Mouse (Mus musculus) left cerebral cortex, adult 8-10 months (tissue): ENCODE results near the gene Mrpl37. TPM values are rescaled to one million over a fixed set of nuclear protein-coding genes. Genes with fewer than 3 reads are reported as not detected.
A peak's percentile ranks its signal among the peaks of the same experiment; 100 is the strongest.

ENCODE experiments used
- DNase-seq, 2 experiments: peaks; one replicate each; pipeline ENCODE4 v3.0.0; 2022; ENCODE audit warnings: low spot score in 2 of 2
- total RNA-seq, 4 experiments: library from RNA; stranded (reverse); gene quantifications; 2 replicates each; pipeline ENCODE4 v1.2.4; 2022

Mrpl37 gene
- total RNA-seq, 4 experiments from 2014 or later: 53.4 to 58.6 (median 58.2) TPM

DNA sequence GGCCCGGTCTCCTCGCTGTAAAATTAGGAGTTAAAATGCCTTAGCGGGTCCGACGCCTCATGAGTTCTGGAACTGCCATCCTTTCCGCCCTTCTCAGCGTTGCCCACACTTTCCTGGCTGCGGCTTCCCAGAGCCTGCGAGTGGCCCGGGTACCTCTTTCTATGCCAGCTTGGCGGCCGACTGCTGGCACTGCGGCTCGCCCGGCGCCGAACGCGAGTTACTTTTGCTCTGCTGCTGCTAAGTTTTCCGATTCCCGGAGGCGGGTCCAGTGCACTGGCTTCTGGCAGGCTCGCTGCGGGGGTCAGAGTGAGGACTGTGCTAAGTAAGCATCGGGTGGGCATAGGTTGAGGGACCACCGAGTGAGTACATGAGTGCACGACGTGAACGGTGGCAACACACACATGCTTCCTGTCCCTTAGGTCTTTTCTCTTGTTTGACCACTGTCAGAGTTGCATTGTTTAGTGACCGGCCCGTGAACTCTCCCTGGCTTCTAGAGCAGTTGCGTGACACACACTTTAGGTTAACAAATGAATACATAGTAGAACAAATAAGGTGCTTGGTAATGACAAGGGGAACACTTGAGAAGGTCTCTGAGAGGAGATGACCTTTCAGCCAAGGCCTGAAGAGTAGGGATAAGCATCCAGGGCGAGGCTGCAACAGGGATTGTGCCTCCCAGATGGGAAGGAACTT lies 628 bp upstream of the Mrpl37 start:
- DNase-seq: peak in 1 of 2 experiments; percentile 30

DNA sequence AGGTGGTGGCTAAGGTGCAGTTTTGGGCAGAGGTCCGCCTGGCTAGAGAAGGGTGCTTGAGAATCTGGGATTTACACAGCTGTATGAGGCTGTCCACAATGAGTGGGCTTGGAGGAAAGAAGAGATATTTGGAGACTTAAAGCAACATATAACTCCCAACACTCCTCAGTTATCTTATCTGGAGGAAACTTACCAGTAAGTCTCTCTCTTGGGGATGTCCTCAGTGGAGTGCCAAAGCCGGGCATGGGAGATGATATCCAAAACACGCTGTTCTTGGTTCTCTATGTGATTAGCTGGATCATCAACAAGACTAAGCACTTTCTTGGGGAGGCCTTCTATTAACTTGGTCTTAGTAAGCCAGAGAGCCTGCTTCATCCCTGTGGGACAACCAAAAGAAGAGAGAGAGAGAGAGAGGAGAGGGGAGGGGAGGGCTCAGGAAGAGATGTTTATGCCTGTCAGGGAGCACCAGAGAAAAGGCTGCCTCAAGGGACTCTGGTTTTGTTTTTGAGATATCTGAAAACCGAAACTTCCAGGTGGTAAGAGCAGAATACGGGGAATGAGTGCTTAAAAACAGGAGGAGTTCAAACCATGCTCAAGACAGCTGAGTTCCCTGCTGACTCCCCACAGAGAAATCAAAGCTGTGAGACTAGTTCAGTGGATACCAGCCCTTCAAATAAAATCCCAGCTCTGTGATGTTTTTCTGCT lies 2.1 kb downstream of the Mrpl37 start:
- no peak for DNase-seq

DNA sequence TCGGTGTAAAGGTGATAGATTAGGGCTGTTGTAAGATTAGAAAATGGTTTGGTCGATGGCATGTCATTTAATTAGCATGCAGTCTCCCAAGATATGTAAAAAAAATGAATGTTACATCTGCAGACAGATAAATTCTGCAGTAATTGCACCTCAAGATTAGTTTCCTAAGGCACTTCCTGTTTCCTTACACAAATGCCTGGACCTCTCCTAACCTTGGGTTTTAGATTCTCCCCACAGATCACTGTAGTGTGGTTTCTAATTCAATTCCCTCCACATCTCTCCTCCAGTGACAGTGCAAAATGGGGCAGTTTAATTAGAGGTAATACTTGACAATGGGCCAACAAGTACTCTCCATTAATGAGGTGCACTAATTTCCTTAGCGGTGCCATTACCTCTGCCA lies 3.5 kb downstream of the Mrpl37 start:
- DNase-seq: no peak

DNA sequence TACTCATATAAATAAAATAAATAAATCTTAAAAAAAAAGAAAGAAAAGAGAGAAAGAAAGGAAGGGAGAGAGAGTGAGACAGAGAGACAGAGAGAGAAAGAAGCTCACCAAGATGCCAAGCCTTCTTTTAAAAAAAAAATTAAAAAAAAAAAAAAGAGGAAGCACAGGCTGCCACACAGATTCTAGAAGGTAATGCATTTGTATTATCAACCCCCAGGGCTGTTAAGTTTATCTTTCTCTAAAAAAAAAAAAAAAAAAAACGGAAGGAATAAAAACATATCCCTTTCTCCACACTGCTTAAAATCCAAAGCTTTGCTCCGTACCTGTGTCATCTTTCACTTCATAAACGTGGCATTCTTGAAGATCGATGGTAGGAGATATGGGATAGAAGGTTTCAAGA lies 5.1 kb downstream of the Mrpl37 start:
- no peak for DNase-seq

DNA sequence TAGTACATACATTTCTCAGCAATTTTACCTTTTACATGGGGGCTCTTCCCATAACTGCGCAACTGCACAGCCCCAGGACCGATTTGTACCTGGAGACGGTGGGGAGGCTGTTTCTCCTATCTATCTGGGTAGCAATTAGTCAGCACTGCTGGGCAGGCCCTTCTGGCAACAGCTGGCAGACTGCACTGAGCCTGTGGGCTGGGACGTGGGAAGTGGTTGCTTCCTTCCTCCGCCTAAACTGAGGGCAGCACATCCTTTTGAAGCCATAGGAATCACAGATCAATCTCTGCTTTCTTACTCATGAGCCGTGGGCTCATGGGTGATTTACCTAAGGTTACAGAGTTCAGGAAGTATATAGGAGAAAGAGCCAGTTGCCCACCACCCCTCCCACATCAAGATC lies 7.9 kb downstream of the Mrpl37 start:
- DNase-seq: no peak

DNA sequence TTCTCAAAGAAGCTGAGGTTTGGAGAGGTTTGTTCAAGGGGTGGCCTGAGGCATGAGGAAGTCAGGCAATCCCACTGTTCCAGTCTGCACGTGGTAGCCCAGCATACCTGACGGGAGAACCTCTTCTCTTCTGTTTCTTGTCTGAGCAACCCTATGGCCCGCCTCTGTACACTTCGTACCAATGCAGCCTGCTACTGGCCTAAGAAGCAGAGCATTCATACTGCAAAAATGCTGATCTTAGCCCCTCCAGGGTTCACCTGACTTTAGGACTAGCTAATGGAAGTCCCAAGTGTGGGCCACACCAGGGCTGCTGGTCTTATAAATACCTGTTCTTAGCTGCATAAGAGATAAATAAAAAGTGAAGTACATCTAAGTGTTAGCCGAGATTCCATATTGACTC lies 8.3 kb downstream of the Mrpl37 start:
- no peak for DNase-seq

DNA sequence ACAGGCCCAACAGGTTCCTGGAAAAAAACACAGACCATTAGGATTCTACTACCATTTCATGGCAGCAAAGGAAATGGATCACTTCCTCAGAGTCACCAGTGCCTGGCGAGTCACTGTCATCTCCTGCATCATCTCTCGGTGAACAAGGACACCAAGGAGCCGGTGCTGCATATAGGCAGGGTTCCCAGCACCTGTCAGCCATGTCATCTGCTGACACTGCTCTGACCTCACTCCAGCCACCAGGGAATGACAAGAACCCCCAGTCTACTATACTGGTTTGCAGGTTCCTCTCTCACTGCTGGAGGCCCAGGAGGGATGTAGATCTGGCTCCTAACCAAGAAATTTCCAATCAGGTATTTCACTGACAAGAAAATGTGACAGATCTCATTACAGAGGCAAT lies 10.6 kb downstream of the Mrpl37 start:
- no peak for DNase-seq

DNA sequence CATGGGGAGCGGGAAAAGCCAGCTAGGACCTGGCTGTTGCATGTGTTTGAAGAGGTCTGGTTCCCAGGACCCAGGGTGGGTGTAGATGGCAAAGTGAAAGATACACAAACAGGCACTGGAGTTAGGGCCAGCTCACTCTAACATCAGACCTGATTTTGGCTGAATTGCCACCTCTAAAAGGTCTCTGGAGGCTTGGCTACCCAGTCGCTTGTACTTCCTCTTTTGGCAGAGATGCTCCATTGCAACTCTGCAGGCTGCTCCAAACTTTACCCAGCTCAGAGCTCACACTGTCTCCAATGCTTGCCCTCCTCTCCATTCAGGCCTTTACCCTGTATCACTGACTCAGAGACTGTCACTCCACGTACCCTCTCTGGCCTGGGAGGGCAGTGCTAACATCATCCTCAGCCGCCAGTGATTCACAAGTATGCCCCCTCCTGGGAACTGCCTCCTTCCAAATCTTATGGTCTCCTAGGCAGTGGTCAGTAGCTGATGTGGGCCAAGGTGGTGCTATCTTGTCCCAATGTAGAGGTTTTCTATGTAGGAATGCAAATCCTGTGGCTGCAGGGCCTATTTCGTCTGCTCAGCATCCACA lies 13.6 kb downstream of the Mrpl37 start:
- no peak for DNase-seq

DNA sequence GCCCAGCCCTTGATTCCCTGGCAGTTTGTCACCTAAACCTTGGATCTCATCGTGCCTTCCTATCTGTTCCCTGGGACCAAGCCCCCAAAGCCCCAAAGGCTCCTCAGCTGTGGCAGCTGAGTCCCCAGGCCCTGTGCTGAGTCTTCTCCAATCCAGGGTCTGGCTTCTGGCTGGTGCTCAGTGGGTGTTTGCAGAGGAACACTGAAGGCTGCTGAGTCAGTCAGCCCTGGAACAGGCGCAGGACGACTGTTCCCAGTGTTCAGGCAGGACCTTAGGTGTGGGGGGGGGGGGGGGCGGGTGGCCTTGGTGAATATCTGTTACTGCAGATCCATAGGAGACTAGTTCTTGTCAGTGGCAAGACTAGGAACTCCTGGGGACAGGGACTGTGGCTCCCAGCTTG lies 14.8 kb downstream of the Mrpl37 start:
- no peak for DNase-seq

DNA sequence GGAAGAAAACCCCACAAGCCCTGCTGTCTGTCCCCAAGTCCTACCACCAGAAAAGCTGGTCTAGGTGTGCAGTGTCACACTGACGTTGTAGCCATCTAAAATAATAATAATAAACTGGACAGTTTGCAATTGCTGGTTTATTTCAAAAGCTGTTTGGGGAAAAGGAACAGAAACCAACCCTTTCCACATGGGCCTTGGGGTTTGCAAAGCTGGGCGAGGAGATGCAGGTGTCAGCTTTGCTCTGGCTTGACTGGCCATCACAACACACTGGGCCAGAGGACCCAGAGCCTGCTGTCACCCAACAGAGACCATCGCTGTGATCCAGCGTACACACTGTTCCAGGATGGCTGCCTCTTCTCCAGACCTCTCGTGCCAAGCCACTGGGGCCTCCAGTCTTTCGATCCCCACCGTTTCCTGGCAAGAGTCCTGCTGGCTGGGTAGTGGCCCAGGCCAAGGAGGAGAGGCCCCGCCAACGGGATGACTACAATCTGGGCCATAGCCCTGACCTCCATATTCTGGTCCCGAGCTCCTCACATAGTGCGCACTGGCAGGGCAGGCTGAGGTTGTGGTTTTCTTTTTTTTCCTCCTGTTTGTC lies 18.0 kb downstream of the Mrpl37 start:
- DNase-seq: no peak

DNA sequence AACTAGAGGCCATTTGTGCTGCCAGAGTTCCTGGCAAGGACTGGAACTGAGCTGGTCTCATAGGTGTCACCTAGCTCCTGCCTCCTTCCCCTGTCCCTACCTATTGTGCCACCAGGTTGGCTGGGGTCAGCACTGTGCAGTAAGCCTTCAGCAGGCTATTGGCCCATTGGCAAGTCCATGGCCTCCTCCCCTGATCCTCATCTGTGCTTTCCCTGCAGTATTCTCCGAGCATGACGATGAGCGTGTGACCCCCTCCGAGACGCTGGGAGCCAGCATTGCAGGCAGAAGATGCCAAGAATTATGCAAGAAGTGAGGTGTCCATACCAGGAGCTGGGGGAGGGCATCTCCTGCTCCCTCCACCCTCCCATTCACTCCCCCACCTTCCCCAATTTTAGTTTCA lies 18.9 kb downstream of the Mrpl37 start:
- DNase-seq: no peak

DNA sequence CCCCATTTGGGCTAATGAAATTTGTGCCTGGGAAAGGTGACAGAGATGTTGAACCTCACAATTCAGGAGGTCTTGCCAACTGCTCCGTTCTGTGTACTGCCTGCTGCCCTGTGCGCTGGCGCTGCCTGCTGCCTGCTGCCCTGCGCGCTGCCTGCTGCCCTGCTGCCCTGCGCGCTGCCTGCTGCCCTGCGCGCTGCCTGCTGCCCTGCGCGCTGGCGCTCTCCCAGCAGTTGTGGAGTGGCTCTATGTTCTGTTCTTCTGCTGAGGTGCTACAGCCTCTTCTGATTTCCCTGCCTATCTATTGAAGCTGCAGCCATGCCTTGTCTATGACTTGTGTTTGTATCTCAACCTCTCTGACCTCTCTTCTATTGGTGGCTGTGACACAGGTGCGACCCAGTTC lies 21.5 kb downstream of the Mrpl37 start:
- no peak for DNase-seq

DNA sequence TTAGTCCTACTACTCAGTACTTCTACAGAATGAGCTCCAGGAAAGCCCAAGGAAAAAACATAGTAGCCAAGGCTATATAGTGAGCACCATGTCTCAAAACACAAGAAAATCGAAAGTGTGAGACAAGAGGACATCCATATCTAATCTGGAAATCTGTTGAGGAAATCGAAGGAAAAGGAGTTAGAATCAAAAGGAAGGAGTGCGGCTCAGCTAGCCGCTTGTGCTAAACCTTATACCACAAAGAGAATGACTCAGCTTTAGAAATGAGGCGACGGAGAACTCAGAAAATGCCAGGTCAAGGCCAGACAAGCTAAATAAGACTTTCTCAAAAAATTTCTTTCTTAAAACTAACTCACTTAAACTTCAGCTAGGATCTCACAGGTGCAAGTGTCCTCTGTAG lies 24.4 kb downstream of the Mrpl37 start:
- DNase-seq: no peak

DNA sequence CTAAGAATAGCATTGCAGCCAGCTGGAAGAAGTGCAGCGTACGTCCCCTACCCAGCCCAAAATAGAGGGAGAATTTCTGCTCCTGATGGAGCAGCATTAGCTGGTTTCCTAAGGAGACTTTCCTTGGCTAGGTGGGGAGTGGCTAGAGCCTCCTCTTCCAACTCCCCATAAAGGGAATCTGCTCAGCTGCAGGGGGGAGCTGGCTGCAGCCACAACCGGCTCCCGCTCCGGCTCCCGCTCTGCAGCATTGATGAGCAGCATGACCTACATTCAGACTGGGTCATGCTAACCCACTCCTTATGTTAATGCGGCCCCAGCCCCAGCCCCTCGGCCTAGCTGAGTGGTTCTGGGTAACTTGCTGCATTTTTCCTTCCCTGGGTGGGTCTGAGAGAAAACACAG lies 27.4 kb downstream of the Mrpl37 start:
- DNase-seq: no peak

DNA sequence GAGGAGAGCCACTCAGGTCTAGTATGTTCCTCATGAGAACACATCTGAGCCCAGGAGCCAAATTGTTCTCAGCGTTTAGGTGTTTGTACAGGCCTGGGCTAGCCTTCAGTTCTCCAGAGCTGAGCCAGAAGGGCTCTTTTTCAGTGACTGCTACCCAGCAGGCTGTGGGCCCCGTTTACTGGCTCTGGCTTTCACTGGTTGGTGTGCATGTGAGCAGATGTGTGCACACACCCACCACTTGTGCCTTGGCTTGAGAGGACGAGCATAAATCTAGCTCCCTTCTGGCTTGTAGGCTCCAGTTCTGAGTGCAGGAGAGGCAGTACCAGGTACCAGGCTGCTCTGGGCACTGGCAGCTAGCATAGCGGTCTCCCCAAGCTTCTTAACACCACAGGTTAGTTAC lies 28.4 kb downstream of the Mrpl37 start:
- DNase-seq: peak in 1 of 2 experiments; percentile 54

DNA sequence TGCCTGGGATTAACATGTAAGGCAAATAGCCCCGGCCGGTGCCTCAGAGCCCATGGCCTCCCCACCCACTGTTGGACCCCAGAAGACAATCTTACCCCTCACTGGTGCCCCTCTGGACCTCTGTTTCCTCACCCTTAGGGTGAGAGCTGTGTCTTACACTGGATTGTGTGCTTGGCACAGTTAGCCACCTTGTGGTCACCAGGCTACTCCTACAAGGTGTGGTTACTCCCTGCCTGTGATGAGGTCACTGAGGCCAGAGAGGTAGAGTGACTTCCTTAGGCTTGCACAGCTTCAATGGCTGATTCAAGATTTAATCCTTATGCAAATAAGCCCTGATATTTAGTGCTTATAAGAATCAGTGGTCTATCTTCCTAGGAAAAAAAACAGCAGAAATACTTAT lies 29.7 kb downstream of the Mrpl37 start:
- no peak for DNase-seq

DNA sequence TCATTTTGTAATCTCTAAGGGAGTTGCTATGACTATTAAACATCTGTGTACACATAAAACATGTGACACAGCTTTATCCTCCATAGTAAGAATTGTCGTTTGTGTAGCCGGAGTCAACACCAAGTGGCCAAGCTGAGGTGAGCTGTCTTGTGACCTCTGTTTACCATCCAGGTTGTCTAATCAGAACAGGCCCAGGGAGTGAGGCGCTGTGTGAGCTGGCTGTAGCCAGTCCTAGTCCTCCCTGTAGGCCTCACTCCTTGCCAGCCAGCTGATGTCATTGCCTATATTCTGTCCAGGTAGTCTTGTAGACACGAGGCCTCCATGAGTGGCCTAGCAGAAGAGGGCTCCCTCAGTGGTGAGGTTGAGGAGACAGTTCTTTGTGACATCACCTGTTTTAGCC lies 31.0 kb downstream of the Mrpl37 start:
- DNase-seq: no peak

DNA sequence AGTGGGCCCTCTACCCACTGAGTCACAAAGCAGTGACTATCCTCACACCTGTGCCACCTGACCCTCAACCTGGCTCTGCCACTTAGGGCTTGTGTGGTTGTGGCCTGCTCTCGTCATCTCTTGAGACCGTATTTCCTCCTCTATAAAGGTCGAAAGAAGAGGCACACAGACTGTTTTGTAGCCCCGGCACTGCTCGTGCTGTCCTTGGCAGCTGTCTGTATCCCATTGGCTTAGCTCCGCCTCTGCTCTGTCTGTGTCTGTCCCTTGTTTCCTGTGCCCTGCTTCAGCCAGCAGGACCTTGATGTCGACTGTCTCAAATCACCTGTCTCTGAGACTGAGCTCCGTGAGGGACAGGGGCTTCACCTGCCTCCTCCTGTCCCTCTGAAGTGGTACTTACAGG lies 40.2 kb downstream of the Mrpl37 start:
- DNase-seq: no peak

DNA sequence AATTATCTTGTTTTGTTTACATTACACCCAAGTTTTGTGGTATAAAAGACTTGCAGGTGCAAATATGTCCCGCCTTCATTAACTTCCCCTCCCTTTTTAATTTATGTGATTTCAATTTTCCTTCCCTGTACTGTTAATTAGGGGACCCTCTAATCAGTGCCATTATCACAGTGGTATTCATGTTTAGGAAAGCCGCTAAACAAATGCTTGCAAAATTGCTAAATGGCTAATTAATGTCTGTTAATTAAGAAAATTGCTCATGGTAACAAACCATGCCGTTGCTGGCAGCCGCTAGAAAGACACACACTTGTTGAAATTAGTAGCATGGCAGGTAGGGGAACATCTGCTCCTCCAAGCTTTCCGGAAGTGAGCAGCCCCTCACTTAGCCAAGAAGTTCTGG lies 41.3 kb downstream of the Mrpl37 start:
- DNase-seq: no peak

DNA sequence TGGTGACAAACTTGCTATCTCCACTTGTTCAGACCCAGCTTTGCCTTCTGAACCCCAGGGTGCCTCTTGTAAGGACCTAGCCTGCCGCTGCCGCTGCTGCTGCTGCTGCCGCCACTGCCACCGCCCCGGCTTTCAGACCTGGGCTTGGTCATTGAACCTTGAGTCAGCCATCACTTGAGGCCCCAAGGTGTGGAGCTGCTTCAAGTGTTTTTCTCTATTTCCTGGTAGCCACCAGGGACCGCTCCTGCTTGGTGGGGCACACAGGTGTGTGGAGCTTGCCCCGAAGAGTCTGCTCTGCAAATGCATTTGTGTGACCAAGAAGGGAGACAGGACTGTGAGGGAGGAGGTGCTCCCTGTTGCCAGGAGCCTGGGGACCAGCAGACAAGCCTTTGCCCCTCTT lies 41.8 kb downstream of the Mrpl37 start:
- DNase-seq: no peak

DNA sequence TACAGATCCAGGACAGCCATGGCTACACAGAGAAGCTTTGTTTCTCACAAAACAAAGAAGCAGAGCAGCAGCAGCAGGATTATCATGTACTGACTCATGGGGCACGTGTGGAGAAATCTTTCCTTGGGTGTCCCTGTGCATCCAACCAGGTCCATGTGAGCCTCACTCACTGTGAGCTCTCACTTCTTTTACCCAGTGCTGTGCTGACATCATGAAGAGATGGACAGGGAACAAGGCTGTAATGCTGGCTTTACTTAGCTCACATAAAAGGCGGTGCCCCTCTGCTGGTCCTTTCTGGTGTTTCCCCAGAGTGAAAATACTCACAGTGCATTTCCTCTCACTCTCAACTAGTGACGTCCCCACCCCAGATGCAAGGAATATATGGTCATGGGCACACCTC lies 45.2 kb downstream of the Mrpl37 start:
- no peak for DNase-seq

DNA sequence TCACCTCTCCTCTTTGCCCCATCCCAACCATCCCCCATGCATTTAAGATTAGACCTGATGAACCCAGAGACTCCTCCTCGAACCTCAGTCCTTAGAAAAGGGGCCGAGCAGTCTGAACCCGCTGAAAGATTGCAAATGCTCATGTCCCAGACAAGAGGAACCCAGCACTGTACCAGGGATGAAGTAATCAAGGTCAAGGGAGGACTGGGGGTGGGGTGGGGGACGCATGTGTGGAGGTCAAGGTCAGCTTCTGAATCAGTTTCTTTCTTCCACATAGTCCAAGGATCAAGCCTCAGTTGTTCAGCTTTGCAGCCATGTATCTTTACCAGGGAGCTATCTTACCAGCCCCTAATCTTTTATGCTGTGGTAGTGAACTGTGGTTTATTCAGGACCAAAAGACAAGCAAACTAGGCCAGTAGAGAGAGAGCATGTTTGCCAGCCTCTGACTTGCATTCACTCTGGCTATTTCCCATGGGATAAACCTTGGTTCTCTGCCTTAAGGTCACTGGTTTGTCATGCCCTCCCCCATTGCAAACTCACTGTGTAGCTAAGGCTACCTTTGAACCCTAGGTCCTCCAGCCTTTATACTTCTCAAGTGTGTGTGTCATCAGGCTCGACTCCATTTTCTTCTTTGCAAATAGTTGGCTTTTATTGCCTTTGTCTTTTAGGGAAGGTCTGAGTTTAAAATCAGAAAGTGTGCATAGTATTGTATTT lies 46.2 kb downstream of the Mrpl37 start:
- no peak for DNase-seq
